Mouse (Mus musculus): Measurements from ENCODE around the gene Lrpprc.

The Lrpprc gene

GRCm38 (mm10) chr17:84758971-84759370 is 31.6 kb downstream of the Lrpprc start:
- WGBS: 94% methylated on average over 8 of the region's 8 CpGs

GRCm38 (mm10) chr17:84758374-84758773 is 32.2 kb downstream of the Lrpprc start:
- 48% methylated on average over 10 of the region's 10 CpGs for WGBS

- 67% methylated on average over 2 of the region's 2 CpGs for whole genome bisulfite sequencing
Observed at GRCm38 (mm10) chr17:84756090-84756489, 34.5 kb downstream of the Lrpprc start.

GRCm38 (mm10) chr17:84753489-84753888 is 37.1 kb downstream of the Lrpprc start:
- 90% methylated on average over 5 of the region's 5 CpGs for WGBS

- 98% methylated on average over 2 of the region's 2 CpGs for WGBS
Observed at GRCm38 (mm10) chr17:84752286-84752685, 38.3 kb downstream of the Lrpprc start.

- 75% methylated on average over 8 of the region's 8 CpGs for WGBS
Observed at GRCm38 (mm10) chr17:84751630-84752191, 38.9 kb downstream of the Lrpprc start.

- WGBS: 76% methylated on average over 4 of the region's 4 CpGs
Observed at GRCm38 (mm10) chr17:84750130-84750529, 40.5 kb downstream of the Lrpprc start.

GRCm38 (mm10) chr17:84749297-84749696 is 41.3 kb downstream of the Lrpprc start:
- 58% methylated on average over 8 of the region's 8 CpGs for WGBS

- 73% methylated on average over 9 of the region's 9 CpGs for WGBS
Observed at GRCm38 (mm10) chr17:84748152-84748682, 42.4 kb downstream of the Lrpprc start.

- 43% methylated on average over 6 of the region's 6 CpGs for WGBS
Observed at GRCm38 (mm10) chr17:84747212-84747611, 43.4 kb downstream of the Lrpprc start.

- 87% methylated on average over 9 of the region's 9 CpGs for WGBS
Observed at GRCm38 (mm10) chr17:84745001-84745400, 45.6 kb downstream of the Lrpprc start.

GRCm38 (mm10) chr17:84744256-84744655 is 46.3 kb downstream of the Lrpprc start:
- WGBS: 83% methylated on average over 4 of the region's 4 CpGs

- WGBS: 78% methylated on average over 9 of the region's 9 CpGs
Observed at GRCm38 (mm10) chr17:84738073-84738797, 52.4 kb downstream of the Lrpprc start.

GRCm38 (mm10) chr17:84736719-84737118 is 53.9 kb downstream of the Lrpprc start:
- WGBS: 87% methylated on average over 9 of the region's 9 CpGs

- 93% methylated on average over 8 of the region's 8 CpGs for WGBS
Observed at GRCm38 (mm10) chr17:84732612-84733011, 58.0 kb downstream of the Lrpprc start.

- 92% methylated on average over 12 of the region's 12 CpGs for WGBS
Observed at GRCm38 (mm10) chr17:84731361-84731760, 59.2 kb downstream of the Lrpprc start.

- WGBS: 80% methylated on average over 5 of the region's 5 CpGs
Observed at GRCm38 (mm10) chr17:84729140-84729539, 61.4 kb downstream of the Lrpprc start.

GRCm38 (mm10) chr17:84728201-84728911 is 62.2 kb downstream of the Lrpprc start:
- 73% methylated on average over 1 of the region's 1 CpGs for WGBS

GRCm38 (mm10) chr17:84725163-84725562 is 65.4 kb downstream of the Lrpprc start:
- 100% methylated on average over 3 of the region's 3 CpGs for WGBS

GRCm38 (mm10) chr17:84724028-84724427 is 66.6 kb downstream of the Lrpprc start:
- WGBS: 71% methylated on average over 9 of the region's 9 CpGs

GRCm38 (mm10) chr17:84719105-84719504 is 71.5 kb downstream of the Lrpprc start:
- 84% methylated on average over 3 of the region's 3 CpGs for WGBS

- WGBS: 84% methylated on average over 5 of the region's 5 CpGs
Observed at GRCm38 (mm10) chr17:84717416-84717815, 73.2 kb downstream of the Lrpprc start.
